Mouse (Mus musculus) midbrain, postnatal 0 days (tissue): Measurements from ENCODE around the gene Rad51b. TPM values are rescaled to one million over a fixed set of nuclear protein-coding genes. Genes with fewer than 3 reads are reported as not detected.

Experiments
- ATAC-seq: fragments of 200-750 bp; cut with Nextera tagmentation; 2 replicates; pipeline ENCODE4 v1.8.0; 2017; ENCODE audit warnings: moderate number of reproducible peaks, mild to moderate bottlenecking, moderate TSS enrichment, moderate library complexity; ENCODE audit not compliant: low FRiP score
- DNase-seq: peaks from one replicate; pipeline ENCODE4 v3.0.0-alpha.2; 2015; ENCODE audit warnings: low spot score
- H3K27ac ChIP-seq: fragments of 300-500 bp; sonication (generic); 2 replicates; pipeline ENCODE4 v1.5.1; 2014; ENCODE audit warnings: low read depth, mild to moderate bottlenecking, low read length, mixed read lengths
- H3K27me3 ChIP-seq: fragments of 300-500 bp; sonication (generic); 2 replicates; pipeline ENCODE4 v1.6.1; 2014; ENCODE audit warnings: low read length, control low read depth, mixed read lengths; ENCODE audit not compliant: insufficient read depth
- H3K36me3 ChIP-seq: fragments of 300-500 bp; sonication (generic); 2 replicates; pipeline ENCODE4 v1.6.1; 2014; ENCODE audit warnings: low read length, control low read depth, mixed read lengths; ENCODE audit not compliant: insufficient read depth
- H3K4me1 ChIP-seq: fragments of 300-500 bp; sonication (generic); 2 replicates; pipeline ENCODE4 v1.6.1; 2014; ENCODE audit warnings: mild to moderate bottlenecking, control low read depth, antibody characterized with exemption, low read length, mixed read lengths; ENCODE audit not compliant: insufficient read depth
- H3K4me2 ChIP-seq: fragments of 300-500 bp; sonication (generic); 2 replicates; pipeline ENCODE4 v1.6.1; 2014; ENCODE audit warnings: low read depth, mild to moderate bottlenecking, low read length, mixed read lengths; ENCODE audit not compliant: poor library complexity, severe bottlenecking
- H3K4me3 ChIP-seq: fragments of 300-500 bp; sonication (generic); 2 replicates; pipeline ENCODE4 v1.5.1; 2014; ENCODE audit warnings: low read depth, mild to moderate bottlenecking, low read length, moderate library complexity
- H3K9ac ChIP-seq: fragments of 300-500 bp; sonication (generic); replicated peaks from 2 replicates; pipeline ENCODE4 v1.6.1; 2014; ENCODE audit warnings: mild to moderate bottlenecking, low read length, moderate library complexity, mixed read lengths; ENCODE audit not compliant: poor library complexity, severe bottlenecking
- H3K9me3 ChIP-seq: fragments of 300-500 bp; sonication (generic); 2 replicates; pipeline ENCODE4 v1.6.1; 2016; ENCODE audit warnings: low read length, control low read depth
- CTCF ChIP-seq: IDR thresholded peaks from 2 replicates; pipeline ENCODE4 v1.5.1; 2016; ENCODE audit warnings: antibody characterized with exemption, mild to moderate bottlenecking
- WGBS: fragments of 180-500 bp; shearing (Covaris S2); extraction: QIAGEN DNeasy Blood & Tissue Kit; methylation state at CpG from one replicate; pipeline ENCODE4 v1.1.7; 2014; 5-methylcytosine and 5-hydroxymethylcytosine counted together
- polyA plus RNA-seq: library from polyadenylated mRNA; unstranded; fragments of >200 nt; fragmentation: Nextera tagmentation; extraction: Ambion mirVana; gene quantifications from 2 replicates; pipeline ENCODE4 v1.2.1, GENCODE M21; 2015
- total RNA-seq: library from RNA; depleted of rRNA; stranded (reverse); fragments of >200 nt; gene quantifications from 2 replicates; pipeline ENCODE4 v1.2.3, GENCODE M21; 2014

Rad51b gene
- total and polyA plus RNA-seq, 2 experiments from 2014 or later, result 0.22 to 0.74 TPM

DNA sequence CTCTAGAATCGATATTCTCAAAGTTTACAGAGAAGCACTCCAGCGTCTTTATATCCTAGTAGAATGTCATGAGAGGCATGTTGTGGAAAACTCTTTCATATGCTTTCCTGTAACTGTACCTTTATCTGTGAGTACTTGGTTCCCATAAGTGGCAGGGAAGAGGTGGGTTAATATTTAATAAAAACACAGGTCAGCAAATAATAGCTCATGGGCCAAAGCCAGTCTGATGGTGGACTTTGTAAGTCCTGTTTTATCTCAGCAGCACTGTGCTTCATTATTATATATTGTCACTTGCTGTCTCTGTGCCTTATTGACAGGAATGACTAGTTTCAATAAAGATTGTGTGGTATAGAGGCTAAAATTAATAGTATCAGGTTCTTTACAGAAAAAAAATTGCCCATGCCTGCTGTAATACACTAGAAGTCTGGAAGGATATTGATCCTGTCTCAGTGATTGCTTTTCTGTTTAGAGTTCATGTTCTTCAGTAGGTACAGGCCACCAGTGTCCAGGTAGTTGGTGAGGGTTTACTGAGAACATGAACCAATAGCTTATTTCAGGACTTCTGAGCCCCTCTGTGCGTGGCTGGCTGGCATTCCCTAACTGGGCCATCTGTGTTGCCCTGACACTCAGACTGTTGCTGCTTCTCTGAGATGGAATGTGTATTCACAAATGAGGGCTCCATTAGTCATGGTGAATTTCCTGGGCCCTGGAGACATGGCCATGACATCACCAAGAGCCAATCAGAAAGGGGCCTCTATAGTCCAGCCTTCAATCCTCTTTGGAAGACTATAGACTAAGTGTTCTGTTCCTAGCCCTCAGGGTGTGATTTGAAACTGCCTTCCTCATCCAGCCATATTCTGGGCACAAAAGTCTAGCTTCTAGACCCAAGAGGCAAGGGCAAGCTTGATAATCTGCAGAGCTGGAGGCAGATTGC lies 206.8 kb downstream of the Rad51b start:
- Histone ChIP-seq H3K36me3 (no peaks in the 10 kb centered on the region), H3K9me3 (no peaks in the 10 kb centered on the region), H3K27ac (no peak overlapping the region), H3K4me3 (no peak overlapping the region), H3K27me3 (no peaks in the 10 kb centered on the region), H3K4me1 (0 out of 2 replicates have a peak, but pooled peaks cover 7% of the 10 kb centered on the region), H3K9ac (no peak overlapping the region), H3K4me2 (no peak overlapping the region)
- peak; percentile 78 for ATAC-seq
- DNase-seq, result peak; percentile 87
- WGBS, result 77% methylated on average over 3 of the region's 3 CpGs
- TF ChIP-seq CTCF, result no peak

DNA sequence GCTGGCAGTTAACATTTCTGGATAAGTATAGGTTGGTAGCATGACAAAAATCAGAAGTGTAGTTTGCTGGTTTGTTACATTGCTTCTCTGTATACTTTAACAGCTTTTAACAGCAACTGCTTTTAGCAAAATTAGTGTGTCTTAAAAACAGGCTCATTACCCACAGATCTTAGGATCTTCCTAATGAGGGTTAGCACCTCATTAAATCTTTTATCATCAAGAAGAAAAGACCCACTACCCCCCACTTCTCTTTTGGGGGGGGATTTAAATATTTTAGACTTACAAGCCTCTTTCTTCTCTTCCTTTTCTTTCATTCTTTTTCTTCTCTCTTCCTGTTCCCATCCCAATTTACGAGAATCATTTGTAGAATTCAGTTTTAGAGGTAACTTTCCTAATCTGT lies 207.6 kb downstream of the Rad51b start:
- WGBS, result 40% methylated on average over 1 of the region's 1 CpGs
- DNase-seq (no peak), ATAC-seq (no peak)
- Histone ChIP-seq H3K9ac (no peak overlapping the region), H3K9me3 (no peaks in the 10 kb centered on the region), H3K36me3 (no peaks in the 10 kb centered on the region), H3K4me2 (no peak overlapping the region), H3K4me3 (no peak overlapping the region), H3K27me3 (no peaks in the 10 kb centered on the region), H3K4me1 (0 out of 2 replicates have a peak, but pooled peaks cover 7% of the 10 kb centered on the region), H3K27ac (no peak overlapping the region; the same call in 1 of the 2 replicates)
- no peak for TF ChIP-seq CTCF

DNA sequence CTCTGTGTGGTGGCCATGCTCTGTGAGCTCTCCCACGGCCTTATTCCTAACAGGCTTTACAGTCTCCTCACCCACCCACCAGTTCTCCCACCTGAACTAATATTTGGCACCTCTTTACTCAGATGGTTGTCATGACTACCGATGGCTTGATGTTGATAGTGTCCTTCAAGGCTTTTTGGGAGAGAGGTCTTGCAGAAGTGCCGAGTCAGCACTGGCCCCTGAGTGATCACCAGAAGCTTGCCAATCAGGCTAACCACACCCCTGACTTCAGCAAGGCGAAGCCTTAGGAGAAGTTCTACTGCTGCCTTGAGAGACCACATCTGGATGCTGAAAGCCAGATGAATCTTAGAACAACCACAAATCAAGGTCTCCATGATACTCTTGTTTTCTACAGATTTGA lies 209.3 kb downstream of the Rad51b start:
- no peak overlapping the region for H3K9ac ChIP-seq
- no peak overlapping the region for H3K27ac ChIP-seq
- H3K4me2 ChIP-seq, result no peak overlapping the region
- no peaks in the 10 kb centered on the region for H3K27me3 ChIP-seq
- DNase-seq, result no peak
- H3K9me3 ChIP-seq, result no peaks in the 10 kb centered on the region
- no peak for ATAC-seq
- 0 out of 2 replicates have a peak, but pooled peaks cover 7% of the 10 kb centered on the region for H3K4me1 ChIP-seq
- WGBS, result 77% methylated on average over 4 of the region's 4 CpGs
- no peak for TF ChIP-seq CTCF
- no peak overlapping the region for H3K4me3 ChIP-seq
- no peaks in the 10 kb centered on the region for H3K36me3 ChIP-seq

DNA sequence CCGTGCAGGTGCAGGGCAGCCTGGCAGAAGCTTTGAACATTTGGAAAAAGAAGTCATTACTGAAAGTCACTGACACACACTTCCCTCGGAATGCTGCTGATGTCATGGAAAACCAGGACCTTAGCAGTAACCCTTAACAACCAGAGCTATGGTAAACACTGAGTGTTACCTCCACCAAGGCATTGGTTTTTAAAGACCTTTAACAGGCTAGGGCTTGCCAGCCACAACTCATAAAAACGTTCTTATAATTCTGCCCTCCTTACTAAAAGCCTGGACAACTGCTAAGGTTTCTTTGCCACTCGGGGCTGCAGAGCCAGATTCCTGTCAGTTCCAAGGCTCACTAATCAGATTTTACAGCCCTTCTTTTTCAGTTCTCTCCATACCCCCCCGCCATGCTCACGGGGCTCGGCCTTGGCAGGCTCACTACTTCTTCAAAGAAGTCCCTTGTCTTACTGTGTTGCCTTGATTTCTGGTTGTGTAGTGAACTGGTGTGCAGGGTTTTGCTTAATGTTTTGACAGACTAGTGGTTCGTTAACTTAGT lies 210.1 kb downstream of the Rad51b start:
- peak overlapping the region; percentile 27; the same call in 1 of the 2 replicates for H3K27ac ChIP-seq

DNA sequence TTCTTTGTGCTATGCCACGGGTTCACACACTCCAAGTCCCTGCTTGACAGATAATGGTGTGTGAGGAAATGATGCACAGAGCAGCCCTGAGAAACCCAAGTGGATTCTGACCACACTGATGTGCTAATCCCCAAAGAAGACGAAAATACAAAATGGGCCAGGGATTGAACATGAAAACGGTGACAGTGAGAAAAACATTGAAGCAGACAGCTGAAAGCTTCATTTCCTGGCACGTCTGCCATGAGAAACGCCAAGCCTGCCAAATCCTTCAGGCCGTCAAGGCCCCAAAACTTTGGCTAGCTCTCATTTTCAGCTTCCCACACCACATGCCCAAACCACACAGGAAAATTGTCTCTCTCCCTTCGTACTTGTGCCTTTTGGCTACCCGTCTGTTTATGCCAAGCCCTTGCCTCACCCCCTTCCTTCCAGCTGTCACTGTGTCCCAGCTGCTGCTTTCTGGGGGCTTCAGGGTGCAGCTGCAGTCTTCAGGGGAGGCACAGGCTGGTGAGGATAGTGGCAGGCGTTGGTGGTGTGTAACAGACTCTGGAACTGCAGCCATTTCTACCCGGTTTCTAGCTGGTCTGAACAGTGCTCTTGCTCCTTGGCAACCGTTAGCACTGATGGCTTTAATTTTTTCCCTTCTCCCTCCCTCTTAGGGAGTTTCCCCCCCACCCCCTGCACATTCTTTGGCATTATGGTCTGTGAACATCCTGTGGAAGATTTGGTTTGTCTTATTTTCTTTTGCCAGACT lies 214.5 kb downstream of the Rad51b start:
- 47% methylated on average over 11 of the region's 11 CpGs for WGBS
- no peak for TF ChIP-seq CTCF
- H3K4me2 ChIP-seq, result no peak overlapping the region
- H3K36me3 ChIP-seq, result no peaks in the 10 kb centered on the region
- no peaks in the 10 kb centered on the region for H3K27me3 ChIP-seq
- no peak overlapping the region for H3K9ac ChIP-seq
- peak; percentile 54 for ATAC-seq
- H3K4me1 ChIP-seq, result 0 out of 2 replicates have a peak, but pooled peaks cover 6% of the 10 kb centered on the region
- H3K27ac ChIP-seq, result peak overlapping the region; percentile 8; the same call in 1 of the 2 replicates
- DNase-seq, result peak; percentile 82
- H3K4me3 ChIP-seq, result no peak overlapping the region
- no peaks in the 10 kb centered on the region for H3K9me3 ChIP-seq

More for the DNA sequence above, 210.1 kb downstream of the Rad51b start:
- H3K9ac ChIP-seq, result no peak overlapping the region
- ATAC-seq (no peak), DNase-seq (peak; percentile 64)
- 21% methylated on average over 8 of the region's 8 CpGs for WGBS
- H3K27me3 ChIP-seq, result no peaks in the 10 kb centered on the region
- no peaks in the 10 kb centered on the region for H3K9me3 ChIP-seq
- H3K4me3 ChIP-seq, result no peak overlapping the region
- TF ChIP-seq CTCF, result no peak
- no peaks in the 10 kb centered on the region for H3K36me3 ChIP-seq
- H3K4me2 ChIP-seq, result no peak overlapping the region
- 0 out of 2 replicates have a peak, but pooled peaks cover 9% of the 10 kb centered on the region for H3K4me1 ChIP-seq
